Mouse (Mus musculus): ENCODE measurements around the gene Ube2o. TPM values are rescaled to one million over a fixed set of nuclear protein-coding genes. Genes with fewer than 3 reads are reported as not detected.

The Ube2o gene
- polyA plus RNA-seq, 1 experiment from 2014 or later: 9.7 TPM

- Histone ChIP-seq H3K4me1 (peaks cover 37% of the 10 kb centered on the region), H3K4me2 (peak overlapping the region; percentile 99), H3K9me3 (no peaks in the 10 kb centered on the region), H3K9ac (peak overlapping the region; percentile 43), H3K27ac (peak overlapping the region; percentile 68; the same call in 1 of the 2 replicates), H3K27me3 (peaks cover 51% of the 10 kb centered on the region), H3K4me3 (peak overlapping the region; percentile 56), H3K36me3 (peaks cover 9% of the 10 kb centered on the region)
- ATAC-seq (ENCODE audit: insufficient number of reproducible peaks, low FRiP score, low TSS enrichment, low read depth): peak; percentile 78
- 1% methylated on average over 50 of the region's 50 CpGs for WGBS
Observed at GRCm38 (mm10) chr11:116532810-116533338, 48.4 kb downstream of the Ube2o start.

- under 1% methylated on average over 30 of the region's 30 CpGs for WGBS
Observed at GRCm38 (mm10) chr11:116532262-116532809, 48.9 kb downstream of the Ube2o start.

GRCm38 (mm10) chr11:116531371-116532191 lies 49.7 kb downstream of the Ube2o start:
- H3K36me3 ChIP-seq: 0 out of 2 replicates have a peak, but pooled peaks cover 2% of the 10 kb centered on the region
- peaks cover 51% of the 10 kb centered on the region for H3K27me3 ChIP-seq
- H3K9me3 ChIP-seq: no peaks in the 10 kb centered on the region
- no peak for ATAC-seq (ENCODE audit: insufficient number of reproducible peaks, low FRiP score, low TSS enrichment, low read depth)
- H3K9ac ChIP-seq: 0 out of 2 replicates have a peak overlapping the region, but pooled peaks have one; percentile 37
- peak overlapping the region; percentile 56 for H3K4me3 ChIP-seq
- H3K27ac ChIP-seq: no peak overlapping the region
- 2% methylated on average over 48 of the region's 48 CpGs for WGBS
- H3K4me1 ChIP-seq: peaks cover 37% of the 10 kb centered on the region
- H3K4me2 ChIP-seq: peak overlapping the region; percentile 99

More at GRCm38 (mm10) chr11:116532262-116532809, 48.9 kb downstream of the Ube2o start:
- Histone ChIP-seq H3K9me3 (no peaks in the 10 kb centered on the region), H3K4me2 (peak overlapping the region; percentile 99), H3K27ac (peak overlapping the region; percentile 68; the same call in 1 of the 2 replicates), H3K9ac (peak overlapping the region; percentile 43), H3K27me3 (peaks cover 51% of the 10 kb centered on the region), H3K4me1 (peaks cover 37% of the 10 kb centered on the region), H3K36me3 (peaks cover 7% of the 10 kb centered on the region), H3K4me3 (peak overlapping the region; percentile 56)
- ATAC-seq (ENCODE audit: insufficient number of reproducible peaks, low FRiP score, low TSS enrichment, low read depth): no peak

- peaks cover 37% of the 10 kb centered on the region for H3K4me1 ChIP-seq
- 0 out of 2 replicates have a peak within 1 kb of the TSS, but pooled peaks have one; percentile 37 for H3K9ac ChIP-seq
- no peaks in the 10 kb centered on the region for H3K9me3 ChIP-seq
- H3K36me3 ChIP-seq: no peaks in the 10 kb centered on the region
- H3K4me2 ChIP-seq: peak within 1 kb of the TSS; percentile 99
- ATAC-seq (ENCODE audit: insufficient number of reproducible peaks, low FRiP score, low TSS enrichment, low read depth): no peak
- peak within 1 kb of the TSS; percentile 56 for H3K4me3 ChIP-seq
- H3K27ac ChIP-seq: no peak within 1 kb of the TSS
- H3K27me3 ChIP-seq: peaks cover 48% of the 10 kb centered on the region
- WGBS: 47% methylated on average over 11 of the region's 11 CpGs
Observed at GRCm38 (mm10) chr11:116530187-116531147, 50.8 kb downstream of the Ube2o start, which contains the start of gene Sphk1. Sphk1 (plus strand) TSS chr11:116530925.

GRCm38 (mm10) chr11:116528636-116529320 lies 52.5 kb downstream of the Ube2o start:
- H3K9ac ChIP-seq: no peak overlapping the region
- H3K27me3 ChIP-seq: peaks cover 38% of the 10 kb centered on the region
- H3K4me2 ChIP-seq: no peak overlapping the region
- H3K36me3 ChIP-seq: no peaks in the 10 kb centered on the region
- 60% methylated on average over 8 of the region's 8 CpGs for WGBS
- no peak overlapping the region for H3K27ac ChIP-seq
- peaks cover 40% of the 10 kb centered on the region for H3K4me1 ChIP-seq
- H3K9me3 ChIP-seq: no peaks in the 10 kb centered on the region
- no peak for ATAC-seq (ENCODE audit: insufficient number of reproducible peaks, low FRiP score, low TSS enrichment, low read depth)
- no peak overlapping the region for H3K4me3 ChIP-seq

DNA sequence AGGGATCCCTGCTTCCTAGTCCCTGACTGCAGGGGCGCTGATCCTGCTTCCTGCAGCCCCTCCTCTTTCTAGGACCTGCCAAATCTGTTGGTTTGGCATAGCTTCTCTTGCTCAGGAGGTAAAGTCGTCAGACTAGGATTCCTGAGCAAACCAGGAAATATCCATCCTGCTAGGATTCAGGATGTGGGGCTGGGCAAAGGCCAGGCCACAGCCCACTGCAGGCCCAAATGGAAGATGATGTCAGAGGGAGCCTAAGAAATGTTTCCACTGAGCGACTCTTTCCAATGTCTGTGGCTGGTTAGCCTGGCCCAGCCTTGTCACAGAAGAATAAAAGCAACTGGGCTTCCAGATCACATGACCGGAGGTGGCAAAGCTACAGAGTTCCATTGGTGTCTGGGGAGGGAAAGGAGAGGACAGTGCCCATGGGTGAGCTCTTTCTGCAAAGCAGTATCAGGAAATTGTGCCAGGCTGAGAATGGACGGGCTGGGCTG lies 57.5 kb downstream of the Ube2o start:
- peak; percentile 84 for ATAC-seq (ENCODE audit: insufficient number of reproducible peaks, low FRiP score, low TSS enrichment, low read depth)
- Histone ChIP-seq H3K36me3 (no peaks in the 10 kb centered on the region), H3K9me3 (no peaks in the 10 kb centered on the region), H3K4me2 (0 out of 2 replicates have a peak overlapping the region, but pooled peaks have one; percentile 8), H3K9ac (no peak overlapping the region), H3K27ac (peak overlapping the region; percentile 92), H3K27me3 (no peaks in the 10 kb centered on the region; the same call in 1 of the 2 replicates), H3K4me1 (peaks cover 19% of the 10 kb centered on the region), H3K4me3 (no peak overlapping the region)
- WGBS: 33% methylated on average over 5 of the region's 5 CpGs

GRCm38 (mm10) chr11:116522886-116523698 lies 58.2 kb downstream of the Ube2o start:
- H3K36me3 ChIP-seq: no peaks in the 10 kb centered on the region
- no peak overlapping the region for H3K9ac ChIP-seq
- H3K27me3 ChIP-seq: no peaks in the 10 kb centered on the region; the same call in 1 of the 2 replicates
- H3K4me2 ChIP-seq: no peak overlapping the region
- ATAC-seq (ENCODE audit: insufficient number of reproducible peaks, low FRiP score, low TSS enrichment, low read depth): 0 out of 2 replicates have a peak, but pooled peaks have one; percentile 5
- peak overlapping the region; percentile 92 for H3K27ac ChIP-seq
- no peaks in the 10 kb centered on the region for H3K9me3 ChIP-seq
- peaks cover 23% of the 10 kb centered on the region for H3K4me1 ChIP-seq
- 48% methylated on average over 16 of the region's 16 CpGs for WGBS
- H3K4me3 ChIP-seq: no peak overlapping the region

DNA sequence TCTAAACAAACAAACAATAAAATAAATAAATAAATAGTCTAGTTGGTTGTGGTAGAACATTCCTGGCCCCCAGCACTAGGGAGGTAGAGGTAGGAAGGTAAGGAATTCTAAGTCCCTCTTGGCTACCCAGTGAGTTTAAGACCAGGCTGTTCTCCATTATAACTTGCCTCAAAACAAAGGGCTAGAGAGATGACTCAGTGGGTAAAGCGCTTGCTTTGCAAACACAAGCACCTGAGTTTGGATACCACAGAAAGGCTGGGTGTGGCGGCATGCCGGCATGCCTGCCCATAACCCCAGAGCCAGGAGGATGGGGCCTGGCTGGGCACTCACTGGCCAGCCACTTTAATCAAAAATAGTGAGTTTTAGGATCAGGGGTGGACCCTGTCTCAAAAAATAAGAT lies 59.2 kb downstream of the Ube2o start:
- no peak for ATAC-seq (ENCODE audit: insufficient number of reproducible peaks, low FRiP score, low TSS enrichment, low read depth)
- H3K27ac ChIP-seq: no peak overlapping the region
- WGBS: 84% methylated on average over 3 of the region's 3 CpGs

GRCm38 (mm10) chr11:116521143-116521542 lies 60.1 kb downstream of the Ube2o start:
- no peak overlapping the region for H3K4me2 ChIP-seq
- no peaks in the 10 kb centered on the region for H3K9me3 ChIP-seq
- H3K4me1 ChIP-seq: peaks cover 28% of the 10 kb centered on the region
- no peaks in the 10 kb centered on the region; the same call in 1 of the 2 replicates for H3K27me3 ChIP-seq
- WGBS: 57% methylated on average over 3 of the region's 3 CpGs
- no peaks in the 10 kb centered on the region for H3K36me3 ChIP-seq
- no peak overlapping the region for H3K27ac ChIP-seq
- no peak for ATAC-seq (ENCODE audit: insufficient number of reproducible peaks, low FRiP score, low TSS enrichment, low read depth)
- no peak overlapping the region for H3K4me3 ChIP-seq
- no peak overlapping the region for H3K9ac ChIP-seq

More for the DNA sequence above, 59.2 kb downstream of the Ube2o start:
- Histone ChIP-seq H3K9me3 (no peaks in the 10 kb centered on the region), H3K9ac (no peak overlapping the region), H3K4me1 (peaks cover 28% of the 10 kb centered on the region), H3K4me3 (no peak overlapping the region), H3K36me3 (no peaks in the 10 kb centered on the region), H3K4me2 (no peak overlapping the region), H3K27me3 (no peaks in the 10 kb centered on the region; the same call in 1 of the 2 replicates)

GRCm38 (mm10) chr11:116518482-116518881 lies 62.8 kb downstream of the Ube2o start:
- H3K9me3 ChIP-seq: no peaks in the 10 kb centered on the region
- 47% methylated on average over 8 of the region's 8 CpGs for WGBS
- H3K36me3 ChIP-seq: no peaks in the 10 kb centered on the region
- H3K27me3 ChIP-seq: no peaks in the 10 kb centered on the region
- peaks cover 21% of the 10 kb centered on the region for H3K4me1 ChIP-seq
- no peak overlapping the region for H3K4me2 ChIP-seq
- no peak overlapping the region for H3K9ac ChIP-seq
- no peak for ATAC-seq (ENCODE audit: insufficient number of reproducible peaks, low FRiP score, low TSS enrichment, low read depth)
- no peak overlapping the region for H3K4me3 ChIP-seq
- peak overlapping the region; percentile 9; the same call in 1 of the 2 replicates for H3K27ac ChIP-seq
